Mouse (Mus musculus) liver, embryonic 16.5 days (tissue): ENCODE data around the gene Crot. TPM values are rescaled to one million over a fixed set of nuclear protein-coding genes. Genes with fewer than 3 reads are reported as not detected.

Experiments
- ATAC-seq: fragments of 200-750 bp; cut with Nextera tagmentation; 2 replicates; pipeline ENCODE4 v1.8.0; 2017; ENCODE audit warnings: low read depth, mild to moderate bottlenecking, moderate number of reproducible peaks, moderate library complexity
- H3K27ac ChIP-seq: fragments of 300-500 bp; sonication (generic); 2 replicates; pipeline ENCODE4 v1.5.1; 2014; ENCODE audit warnings: mild to moderate bottlenecking, low read length
- H3K27me3 ChIP-seq: fragments of 300-500 bp; sonication (generic); 2 replicates; pipeline ENCODE4 v1.6.1; 2014; ENCODE audit warnings: low read depth, low read length, mixed read lengths; ENCODE audit not compliant: control insufficient read depth, insufficient read depth
- H3K36me3 ChIP-seq: fragments of 300-500 bp; sonication (generic); 2 replicates; pipeline ENCODE4 v1.6.1; 2014; ENCODE audit warnings: mild to moderate bottlenecking; ENCODE audit not compliant: control insufficient read depth, insufficient read depth
- H3K4me1 ChIP-seq: fragments of 300-500 bp; sonication (generic); 2 replicates; pipeline ENCODE4 v1.6.1; 2014; ENCODE audit warnings: low read depth, low read length, mixed read lengths; ENCODE audit not compliant: control insufficient read depth
- H3K4me2 ChIP-seq: fragments of 300-500 bp; sonication (generic); 2 replicates; pipeline ENCODE4 v1.6.1; 2014; ENCODE audit warnings: low read depth, low read length, mixed read lengths
- H3K4me3 ChIP-seq: fragments of 300-500 bp; sonication (generic); 2 replicates; pipeline ENCODE4 v1.5.1; 2014; ENCODE audit warnings: low read depth, mild to moderate bottlenecking, low read length
- H3K9ac ChIP-seq: fragments of 300-500 bp; sonication (generic); 2 replicates; pipeline ENCODE4 v1.6.1; 2014; ENCODE audit warnings: low read depth, low read length
- H3K9me3 ChIP-seq: fragments of 300-500 bp; sonication (generic); replicated peaks from 2 replicates; pipeline ENCODE4 v1.6.1; 2016; ENCODE audit warnings: low read length; ENCODE audit not compliant: control insufficient read depth
- WGBS: fragments of 180-500 bp; shearing (Covaris S2); extraction: QIAGEN DNeasy Blood & Tissue Kit; methylation state at CpG from one replicate; pipeline ENCODE4 v1.1.7; 2014; ENCODE audit not compliant: insufficient replicate concordance; 5-methylcytosine and 5-hydroxymethylcytosine counted together
- polyA plus RNA-seq: library from polyadenylated mRNA; unstranded; fragments of >200 nt; fragmentation: Nextera tagmentation; extraction: Ambion mirVana; gene quantifications from 2 replicates; pipeline ENCODE4 v1.2.1, GENCODE M21; 2015

Crot gene
- polyA plus RNA-seq, 1 experiment from 2014 or later, result 68.9 TPM

GRCm38 (mm10) chr5:8985470-8985869 lies 11.7 kb downstream of the Crot start:
- H3K27ac ChIP-seq, result no peak overlapping the region
- no peaks in the 10 kb centered on the region for H3K9me3 ChIP-seq
- no peak for ATAC-seq
- no peaks in the 10 kb centered on the region for H3K27me3 ChIP-seq
- H3K4me1 ChIP-seq, result no peaks in the 10 kb centered on the region
- peaks cover 16% of the 10 kb centered on the region for H3K36me3 ChIP-seq
- no peak overlapping the region for H3K4me2 ChIP-seq
- WGBS, result 76% methylated on average over 3 of the region's 3 CpGs
- H3K4me3 ChIP-seq, result no peak overlapping the region
- no peak overlapping the region for H3K9ac ChIP-seq

DNA sequence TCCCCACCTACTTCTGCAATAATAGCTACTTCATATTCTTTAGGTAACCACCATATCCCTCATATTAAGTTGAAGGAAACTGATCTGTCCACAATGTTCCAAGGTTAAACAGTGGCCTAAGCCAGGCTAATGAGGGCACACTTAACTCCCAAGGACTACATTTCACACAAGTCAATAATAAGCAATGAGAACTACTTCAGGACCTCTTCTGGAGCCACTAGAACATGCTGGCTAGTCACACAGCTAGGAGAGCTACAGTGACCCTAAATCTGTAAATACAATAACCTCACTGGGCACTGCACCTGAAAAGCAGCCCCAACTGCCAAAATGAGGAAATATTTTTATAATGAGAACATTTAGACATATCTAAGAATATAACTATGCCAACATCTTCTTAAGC lies 22.4 kb downstream of the Crot start:
- Histone ChIP-seq H3K9me3 (no peaks in the 10 kb centered on the region), H3K9ac (no peak overlapping the region), H3K27ac (no peak overlapping the region), H3K4me1 (no peaks in the 10 kb centered on the region), H3K36me3 (peaks cover 9% of the 10 kb centered on the region), H3K4me3 (no peak overlapping the region), H3K4me2 (no peak overlapping the region), H3K27me3 (no peaks in the 10 kb centered on the region)
- ATAC-seq, result no peak

DNA sequence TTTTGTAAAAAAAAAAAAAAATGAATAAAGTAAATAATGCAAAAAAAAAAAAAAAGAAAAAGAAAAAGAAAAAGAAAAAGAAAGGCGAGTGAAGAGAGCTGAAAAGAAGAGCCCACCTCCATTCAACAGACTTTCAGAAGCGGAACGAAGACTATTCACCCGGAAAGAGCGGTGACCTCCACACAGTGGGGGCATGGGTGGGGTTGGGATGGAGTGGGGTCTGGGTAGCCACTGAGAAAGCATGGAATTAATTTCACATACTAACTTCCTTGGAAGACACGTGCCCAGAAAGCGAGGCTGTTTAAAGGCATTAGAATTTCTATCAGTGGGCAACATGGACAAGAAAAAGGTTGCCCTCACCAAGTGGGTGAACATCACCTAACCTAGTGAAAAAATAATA lies 24.8 kb downstream of the Crot start:
- peaks cover 17% of the 10 kb centered on the region for H3K36me3 ChIP-seq
- H3K4me3 ChIP-seq, result no peak overlapping the region
- H3K4me2 ChIP-seq, result no peak overlapping the region
- no peak for ATAC-seq
- no peaks in the 10 kb centered on the region for H3K9me3 ChIP-seq
- H3K4me1 ChIP-seq, result no peaks in the 10 kb centered on the region
- H3K27me3 ChIP-seq, result no peaks in the 10 kb centered on the region
- no peak overlapping the region for H3K27ac ChIP-seq
- WGBS, result 85% methylated on average over 7 of the region's 7 CpGs
- no peak overlapping the region for H3K9ac ChIP-seq

GRCm38 (mm10) chr5:8970694-8971093 lies 26.4 kb downstream of the Crot start:
- Histone ChIP-seq H3K9ac (no peak overlapping the region), H3K27ac (no peak overlapping the region), H3K4me3 (no peak overlapping the region), H3K27me3 (no peaks in the 10 kb centered on the region), H3K4me1 (no peaks in the 10 kb centered on the region), H3K4me2 (no peak overlapping the region), H3K36me3 (peaks cover 21% of the 10 kb centered on the region), H3K9me3 (no peaks in the 10 kb centered on the region)
- no peak for ATAC-seq
- WGBS, result 78% methylated on average over 2 of the region's 2 CpGs

DNA sequence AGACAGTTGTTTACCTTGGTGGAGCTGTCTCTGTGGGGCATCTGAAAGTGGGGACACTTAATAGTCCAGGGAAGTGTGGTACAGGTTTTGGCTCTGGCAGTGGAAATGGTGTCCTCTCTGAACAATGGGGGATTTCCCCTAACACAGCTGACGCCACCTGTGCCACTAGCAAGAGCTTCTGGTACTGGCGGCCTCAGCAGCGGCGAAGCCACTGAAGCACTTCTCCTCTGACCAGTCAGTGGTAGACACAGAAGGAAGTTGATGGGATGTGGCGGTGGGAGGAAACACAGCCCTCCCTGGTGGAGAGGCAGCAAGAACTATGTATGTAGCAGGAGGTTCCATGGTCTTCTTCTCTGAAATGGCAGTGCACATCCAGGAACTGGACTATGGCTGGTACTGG lies 32.6 kb downstream of the Crot start:
- Histone ChIP-seq H3K9ac (no peak overlapping the region), H3K27ac (no peak overlapping the region), H3K4me3 (no peak overlapping the region), H3K27me3 (no peaks in the 10 kb centered on the region), H3K9me3 (no peaks in the 10 kb centered on the region), H3K36me3 (peaks cover 30% of the 10 kb centered on the region), H3K4me2 (no peak overlapping the region), H3K4me1 (no peaks in the 10 kb centered on the region)
- 76% methylated on average over 5 of the region's 5 CpGs for WGBS
- no peak for ATAC-seq

DNA sequence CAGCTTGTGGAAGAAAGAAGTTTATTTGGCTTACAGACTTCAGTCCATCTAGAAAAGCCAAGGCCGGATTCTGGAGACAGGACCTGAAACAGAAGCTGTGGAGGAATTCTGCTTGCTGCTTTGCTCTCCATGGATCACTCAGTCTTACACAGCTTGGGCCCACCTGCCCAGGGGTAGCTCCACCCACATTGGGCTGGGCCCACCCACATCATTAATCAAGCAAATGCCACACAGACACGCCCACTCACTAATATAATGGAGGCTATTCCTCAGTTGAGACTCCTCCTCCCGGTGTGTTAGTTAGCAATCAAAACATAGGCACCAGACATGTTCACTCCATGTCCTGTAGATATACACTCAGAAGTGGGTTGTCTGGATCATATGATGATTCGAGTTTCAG lies 36.6 kb downstream of the Crot start:
- WGBS, result 76% methylated on average over 4 of the region's 4 CpGs
- Histone ChIP-seq H3K4me2 (no peak overlapping the region), H3K9ac (no peak overlapping the region), H3K27ac (no peak overlapping the region), H3K4me3 (no peak overlapping the region), H3K27me3 (no peaks in the 10 kb centered on the region), H3K36me3 (peaks cover 37% of the 10 kb centered on the region), H3K4me1 (no peaks in the 10 kb centered on the region), H3K9me3 (no peaks in the 10 kb centered on the region)
- peak; percentile 41; the same call in 1 of the 2 replicates for ATAC-seq

- peaks cover 31% of the 10 kb centered on the region for H3K36me3 ChIP-seq
- H3K9ac ChIP-seq, result no peak overlapping the region
- H3K4me2 ChIP-seq, result no peak overlapping the region
- no peaks in the 10 kb centered on the region for H3K4me1 ChIP-seq
- 91% methylated on average over 3 of the region's 3 CpGs for WGBS
- no peak overlapping the region for H3K27ac ChIP-seq
- no peaks in the 10 kb centered on the region for H3K27me3 ChIP-seq
- no peak for ATAC-seq
- no peak overlapping the region for H3K4me3 ChIP-seq
- no peaks in the 10 kb centered on the region for H3K9me3 ChIP-seq
Observed at GRCm38 (mm10) chr5:8955544-8955943, 41.6 kb downstream of the Crot start.

GRCm38 (mm10) chr5:8953660-8954059 lies 43.5 kb downstream of the Crot start:
- Histone ChIP-seq H3K4me1 (no peaks in the 10 kb centered on the region; the same call in 1 of the 2 replicates), H3K9ac (no peak overlapping the region), H3K9me3 (no peaks in the 10 kb centered on the region), H3K4me3 (no peak overlapping the region), H3K4me2 (no peak overlapping the region), H3K27me3 (no peaks in the 10 kb centered on the region), H3K27ac (no peak overlapping the region), H3K36me3 (peaks cover 32% of the 10 kb centered on the region)
- WGBS, result 79% methylated on average over 2 of the region's 2 CpGs
- ATAC-seq, result no peak

- H3K4me3 ChIP-seq, result no peak overlapping the region
- peaks cover 31% of the 10 kb centered on the region for H3K36me3 ChIP-seq
- no peaks in the 10 kb centered on the region; the same call in 1 of the 2 replicates for H3K4me1 ChIP-seq
- H3K4me2 ChIP-seq, result no peak overlapping the region
- peak overlapping the region; percentile 53 for H3K27ac ChIP-seq
- peak; percentile 69; the same call in 1 of the 2 replicates for ATAC-seq
- no peaks in the 10 kb centered on the region for H3K27me3 ChIP-seq
- H3K9ac ChIP-seq, result no peak overlapping the region
- no peaks in the 10 kb centered on the region for H3K9me3 ChIP-seq
- WGBS, result 71% methylated on average over 4 of the region's 4 CpGs
Observed at GRCm38 (mm10) chr5:8947423-8948110, 49.6 kb downstream of the Crot start.
